Mouse (Mus musculus) olfactory bulb, adult 2 months (tissue): ENCODE measurements at regions not wholly inside any gene's neighbourhood (a gene's known extent, or its start where the extent isn't known, plus 50 kb on each side); places are given as distances from the start of the nearest gene placed in this dataset.

Experiments
- H3K27ac ChIP-seq: fragments of 200-500 bp; 2 replicates; pipeline ENCODE4 v1.5.1; 2012; ENCODE audit warnings: low read depth, low read length; ENCODE audit not compliant: insufficient read depth
- H3K4me1 ChIP-seq: fragments of 200-500 bp; 2 replicates; pipeline ENCODE4 v1.6.1; 2012; ENCODE audit warnings: low read length; ENCODE audit not compliant: control insufficient read depth, insufficient read depth
- H3K4me3 ChIP-seq: fragments of 200-500 bp; 2 replicates; pipeline ENCODE4 v1.5.1; 2012; ENCODE audit warnings: mild to moderate bottlenecking, low read depth, low read length, moderate library complexity; ENCODE audit not compliant: insufficient read depth
- CTCF ChIP-seq: fragments of 200-500 bp; IDR thresholded peaks from 2 replicates; pipeline ENCODE4 v1.5.1; 2012; ENCODE audit warnings: low read depth, mild to moderate bottlenecking, low read length, moderate library complexity; ENCODE audit not compliant: insufficient read depth
- POLR2A ChIP-seq: fragments of 200-500 bp; IDR thresholded peaks from 2 replicates; pipeline ENCODE4 v1.6.1; 2012; ENCODE audit warnings: mild to moderate bottlenecking, low read depth, low read length, moderate library complexity; ENCODE audit not compliant: insufficient read depth
- WGBS: fragments of 180-500 bp; shearing (Covaris S2); methylation state at CpG from one replicate; pipeline ENCODE4 v1.1.7; 2018; 5-methylcytosine and 5-hydroxymethylcytosine counted together

GRCm38 (mm10) chr11:39524866-39525649 is 1169.9 kb downstream of the Mat2b start:
- no peaks in the 10 kb centered on the region for H3K4me1 ChIP-seq
- H3K4me3 ChIP-seq, result no peak overlapping the region
- TF ChIP-seq CTCF, result no peak
- no peak overlapping the region for H3K27ac ChIP-seq
- WGBS, result 37% methylated on average over 7 of the region's 7 CpGs

GRCm38 (mm10) chr11:39495253-39495652 is 1199.8 kb downstream of the Mat2b start:
- TF ChIP-seq CTCF, result no peak
- TF ChIP-seq POLR2A, result no peak
- H3K4me3 ChIP-seq, result no peak overlapping the region

GRCm38 (mm10) chr11:39477136-39477535 is 1217.9 kb downstream of the Mat2b start:
- WGBS, result 63% methylated on average over 8 of the region's 8 CpGs
- no peak for TF ChIP-seq POLR2A
- no peak for TF ChIP-seq CTCF
- Histone ChIP-seq H3K27ac (no peak overlapping the region), H3K4me3 (no peak overlapping the region), H3K4me1 (no peaks in the 10 kb centered on the region)

More at GRCm38 (mm10) chr11:39495253-39495652, 1199.8 kb downstream of the Mat2b start:
- WGBS, result 55% methylated on average over 4 of the region's 4 CpGs
- no peak overlapping the region for H3K27ac ChIP-seq
- no peaks in the 10 kb centered on the region for H3K4me1 ChIP-seq

- H3K27ac ChIP-seq, result no peak overlapping the region
- TF ChIP-seq CTCF (no peak), POLR2A (no peak)
- WGBS, result 62% methylated on average over 5 of the region's 5 CpGs
Measured at GRCm38 (mm10) chr11:39453329-39453952, 1241.6 kb downstream of the Mat2b start.

GRCm38 (mm10) chr11:39446374-39446773 is 1248.6 kb downstream of the Mat2b start:
- H3K27ac ChIP-seq, result no peak overlapping the region
- TF ChIP-seq POLR2A (no peak), CTCF (no peak)
- WGBS, result 90% methylated on average over 2 of the region's 2 CpGs
- no peak overlapping the region for H3K4me3 ChIP-seq
- H3K4me1 ChIP-seq, result no peaks in the 10 kb centered on the region

More at GRCm38 (mm10) chr11:39453329-39453952, 1241.6 kb downstream of the Mat2b start:
- Histone ChIP-seq H3K4me3 (no peak overlapping the region), H3K4me1 (no peaks in the 10 kb centered on the region)

- Histone ChIP-seq H3K4me1 (no peaks in the 10 kb centered on the region), H3K4me3 (no peak overlapping the region), H3K27ac (no peak overlapping the region)
- TF ChIP-seq POLR2A (no peak), CTCF (no peak)
- 71% methylated on average over 2 of the region's 2 CpGs for WGBS
Measured at GRCm38 (mm10) chr11:39411691-39412090, 1283.3 kb downstream of the Mat2b start.

- H3K4me1 ChIP-seq, result no peaks in the 10 kb centered on the region
- TF ChIP-seq CTCF (no peak), POLR2A (no peak)
- no peak overlapping the region for H3K27ac ChIP-seq
- WGBS, result 79% methylated on average over 2 of the region's 2 CpGs
- H3K4me3 ChIP-seq, result no peak overlapping the region
Measured at GRCm38 (mm10) chr11:39411182-39411581, 1283.8 kb downstream of the Mat2b start.

DNA sequence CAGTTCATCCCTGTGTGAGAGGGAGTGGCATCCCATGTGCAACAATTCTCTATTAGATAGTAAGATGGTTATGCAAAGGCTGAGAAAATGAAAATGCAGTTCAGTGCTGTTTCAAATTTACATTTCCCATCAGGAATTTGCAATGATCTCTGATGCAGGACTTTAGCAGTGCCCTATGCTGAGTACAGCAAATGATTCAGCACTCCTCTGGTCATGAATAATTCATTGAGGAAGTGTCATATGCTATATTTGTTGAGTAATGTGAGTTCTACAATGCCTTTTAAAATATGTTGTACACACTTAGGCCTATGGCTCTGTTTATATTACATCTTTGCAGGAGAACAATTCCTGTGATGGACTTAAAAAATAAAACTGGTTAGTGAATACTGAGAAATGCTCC is 1330.2 kb downstream of the Mat2b start:
- H3K4me1 ChIP-seq, result no peaks in the 10 kb centered on the region
- TF ChIP-seq POLR2A (no peak), CTCF (no peak)
- no peak overlapping the region for H3K4me3 ChIP-seq
- no peak overlapping the region for H3K27ac ChIP-seq

GRCm38 (mm10) chr11:39350616-39351015 is 1344.4 kb downstream of the Mat2b start:
- 48% methylated on average over 1 of the region's 1 CpGs for WGBS
- Histone ChIP-seq H3K27ac (no peak overlapping the region), H3K4me1 (no peaks in the 10 kb centered on the region), H3K4me3 (no peak overlapping the region)
- TF ChIP-seq CTCF, result no peak
- no peak for TF ChIP-seq POLR2A
